8 mouse cellular contexts compared by ENCODE assay signal in the genomic region with DNA sequence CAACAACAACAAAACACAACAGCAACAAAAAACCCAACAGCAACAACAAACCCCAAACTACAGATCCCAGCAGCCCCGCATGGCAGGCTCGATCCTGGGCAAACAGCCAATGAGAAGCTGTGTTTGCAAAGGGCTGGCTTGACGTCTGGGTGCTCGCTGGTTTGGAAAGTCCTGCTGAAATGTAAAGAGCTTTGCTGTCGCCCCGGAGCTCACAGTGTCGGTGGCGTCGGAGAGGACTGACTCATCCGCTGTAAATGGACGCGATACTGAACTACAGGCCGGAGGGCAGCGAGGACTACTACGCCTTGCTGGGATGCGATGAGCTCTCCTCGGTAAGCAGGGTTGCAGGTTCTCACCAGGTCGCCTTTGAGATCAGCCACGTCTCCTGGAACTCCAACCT. TPM values are rescaled to one million over a fixed set of nuclear protein-coding genes. Genes with fewer than 3 reads are reported as not detected.
A peak's percentile ranks its signal among the peaks of the same experiment; 100 is the strongest.
DNase-seq lines count a peak whose midpoint lies in the region; ATAC-seq lines count a peak whose summit lies in the region.

No protein-coding gene starts in this region.

- H3K36me3 ChIP-seq in megakaryocyte, embryonic 14.5 days (replicated peaks; ENCODE audit: low read length), result no peaks in the 10 kb centered on the region

- peak; percentile 89 to 95 for DNase-seq in adrenal gland, adult (ENCODE audit: inconsistent age in 2 of 2, low spot score in 1 of 2)
- peak; percentile 90 for DNase-seq in embryo, embryonic 10 days (ENCODE audit: low spot score)
- DNase-seq in gastrocnemius, postnatal 10 days, result peak; percentile 77
- DNase-seq in left cerebral cortex, adult 9 months (ENCODE audit: low spot score in 2 of 2), result peak; percentile 66 to 90
- peak; percentile 89 to 90 for DNase-seq in right cerebral cortex, adult 2 months (ENCODE audit: low spot score in 2 of 2)
- DNase-seq in urinary bladder, postnatal 10 days (ENCODE audit: low spot score), result peak; percentile 35

- no peaks in the 10 kb centered on the region for H3K9me3 ChIP-seq in megakaryocyte, embryonic 14.5 days

- peaks cover 2% of the 10 kb centered on the region for H3K27me3 ChIP-seq in megakaryocyte, embryonic 14.5 days (replicated peaks)

- peak overlapping the region; percentile 92 for H3K4me3 ChIP-seq in megakaryocyte, embryonic 14.5 days (replicated peaks)

- H3K4me1 ChIP-seq in megakaryocyte, embryonic 14.5 days, result peaks cover 21% of the 10 kb centered on the region

- peak; percentile 79 for ATAC-seq in inflammation-experienced regulatory T-cells, adult 6 months

RNA-seq across cellular contexts. Expression of a gene that starts 4.2 kb away (rescaled TPM):
- total RNA-seq in gastrocnemius, postnatal 10 days (2021), result 1 to 10 TPM; 7.3 to 9.3 TPM
- 1 to 10 TPM; 4.2 to 8.0 (median 7.7) TPM for polyA plus RNA-seq in inflammation-experienced regulatory T-cells, adult 6 months (2017; shearing (Covaris generic))
- polyA plus RNA-seq in megakaryocyte, embryonic 14.5 days (2012; ENCODE audit: insufficient read depth, low replicate concordance), result 1.0 TPM in 1 of 2 replicates, not detected in the other

RNA-seq across cellular contexts. Expression of a gene that starts 4.9 kb away (rescaled TPM):
- 1 to 10 TPM; 7.0 to 8.3 TPM for total RNA-seq in gastrocnemius, postnatal 10 days (2021)
- polyA plus RNA-seq in inflammation-experienced regulatory T-cells, adult 6 months (2017; shearing (Covaris generic)), result 10 to 100 TPM in 1 of 3 experiments, 1 to 10 TPM in 2; 7.0 to 10.2 (median 7.8) TPM
- 1.0 TPM in 1 of 2 replicates, not detected in the other for polyA plus RNA-seq in megakaryocyte, embryonic 14.5 days (2012; ENCODE audit: insufficient read depth, low replicate concordance)

RNA-seq across cellular contexts. Expression of a gene that starts 35.1 kb away (rescaled TPM):
- not detected for total RNA-seq in gastrocnemius, postnatal 10 days (2021)
- polyA plus RNA-seq in inflammation-experienced regulatory T-cells, adult 6 months (2017; shearing (Covaris generic)), result not detected
- not detected in 2 replicates for polyA plus RNA-seq in megakaryocyte, embryonic 14.5 days (2012; ENCODE audit: insufficient read depth, low replicate concordance)

RNA-seq across cellular contexts. Expression of a gene that starts 43.5 kb away (rescaled TPM):
- total RNA-seq in gastrocnemius, postnatal 10 days (2021), result 10 to 100 TPM; 23.0 to 24.9 TPM
- under 1 TPM in 1 of 3 experiments, not detected in 2; 0.12 TPM for polyA plus RNA-seq in inflammation-experienced regulatory T-cells, adult 6 months (2017; shearing (Covaris generic))
- polyA plus RNA-seq in megakaryocyte, embryonic 14.5 days (2012; ENCODE audit: insufficient read depth, low replicate concordance), result not detected in 2 replicates

Comparison
In these comparisons a context has a peak if more than half of its experiments do, and no peak if none do; other contexts are left out.
1. Peak in every context shown above with its lines: DNase-seq, ATAC-seq and H3K4me3 ChIP-seq.
2. DNase-seq: peak in every context shown above with its lines; median percentile 92 in adrenal gland, adult; 90 in embryo, embryonic 10 days; 90 in right cerebral cortex, adult 2 months; 78 in left cerebral cortex, adult 9 months; 77 in gastrocnemius, postnatal 10 days; 35 in urinary bladder, postnatal 10 days.